Mouse (Mus musculus) forebrain, embryonic 11.5 days (tissue): Measurements from ENCODE around the gene Rbm20. TPM values are rescaled to one million over a fixed set of nuclear protein-coding genes. Genes with fewer than 3 reads are reported as not detected.

Experiments used
- ATAC-seq: fragments of 200-750 bp; cut with Nextera tagmentation; replicated peaks from 2 replicates; pipeline ENCODE4 v1.8.0; 2017; ENCODE audit warnings: moderate TSS enrichment; ENCODE audit not compliant: low FRiP score
- DNase-seq: peaks from one replicate; pipeline ENCODE4 v3.0.0-alpha.2; 2017; ENCODE audit warnings: low spot score
- H3K27ac ChIP-seq: fragments of 300-500 bp; sonication (generic); 2 replicates; pipeline ENCODE4 v1.5.1; 2014; ENCODE audit warnings: low read depth, low read length
- H3K27me3 ChIP-seq: fragments of 300-500 bp; sonication (generic); 2 replicates; pipeline ENCODE4 v1.6.1; 2014; ENCODE audit warnings: mild to moderate bottlenecking, low read length, mixed read lengths; ENCODE audit not compliant: control insufficient read depth, insufficient read depth
- H3K36me3 ChIP-seq: fragments of 300-500 bp; sonication (generic); 2 replicates; pipeline ENCODE4 v1.6.1; 2014; ENCODE audit warnings: mild to moderate bottlenecking, low read length, moderate library complexity, mixed read lengths; ENCODE audit not compliant: control insufficient read depth, insufficient read depth
- H3K4me1 ChIP-seq: fragments of 300-500 bp; sonication (generic); replicated peaks from 2 replicates; pipeline ENCODE4 v1.6.1; 2014; ENCODE audit warnings: low read length, mixed read lengths; ENCODE audit not compliant: control insufficient read depth, insufficient read depth
- H3K4me2 ChIP-seq: fragments of 300-500 bp; sonication (generic); 2 replicates; pipeline ENCODE4 v1.6.1; 2014; ENCODE audit warnings: low read depth, mild to moderate bottlenecking, low read length, moderate library complexity, mixed read lengths; ENCODE audit not compliant: severe bottlenecking
- H3K4me3 ChIP-seq: fragments of 300-500 bp; sonication (generic); 2 replicates; pipeline ENCODE4 v1.5.1; 2014; ENCODE audit warnings: low read depth, low read length
- H3K9ac ChIP-seq: fragments of 300-500 bp; sonication (generic); 2 replicates; pipeline ENCODE4 v1.6.1; 2014; ENCODE audit warnings: low read length
- H3K9me3 ChIP-seq: fragments of 300-500 bp; sonication (generic); 2 replicates; pipeline ENCODE4 v1.6.1; 2016; ENCODE audit warnings: low read length, mixed read lengths; ENCODE audit not compliant: control insufficient read depth
- WGBS: fragments of 180-500 bp; shearing (Covaris S2); extraction: QIAGEN DNeasy Blood & Tissue Kit; methylation state at CpG from one replicate; pipeline ENCODE4 v1.1.7; 2014; 5-methylcytosine and 5-hydroxymethylcytosine counted together
- polyA plus RNA-seq: library from polyadenylated mRNA; unstranded; fragments of >200 nt; fragmentation: Nextera tagmentation; extraction: Ambion mirVana; gene quantifications from 2 replicates; pipeline ENCODE4 v1.2.1, GENCODE M21; 2014

Rbm20 gene
- polyA plus RNA-seq, 1 experiment from 2014 or later = 4.6 TPM

- no peak overlapping the region for H3K9ac ChIP-seq
These were observed 174.2 kb downstream of the Rbm20 start for GRCm38 (mm10) chr19:53851352-53851751.

GRCm38 (mm10) chr19:53851826-53852698 lies 175.0 kb downstream of the Rbm20 start:
- H3K27me3 ChIP-seq = no peaks in the 10 kb centered on the region
- peaks cover 20% of the 10 kb centered on the region for H3K4me1 ChIP-seq
- 83% methylated on average over 14 of the region's 14 CpGs for WGBS
- H3K27ac ChIP-seq = peak overlapping the region; percentile 94
- H3K36me3 ChIP-seq = no peaks in the 10 kb centered on the region
- H3K9ac ChIP-seq = no peak overlapping the region
- peak overlapping the region; percentile 43; the same call in 1 of the 2 replicates for H3K4me2 ChIP-seq
- H3K4me3 ChIP-seq = no peak overlapping the region
- H3K9me3 ChIP-seq = no peaks in the 10 kb centered on the region
- ATAC-seq (peak; percentile 31), DNase-seq (no peak)

More at GRCm38 (mm10) chr19:53851352-53851751, 174.2 kb downstream of the Rbm20 start:
- H3K27ac ChIP-seq = 0 out of 2 replicates have a peak overlapping the region, but pooled peaks have one; percentile 14
- ATAC-seq = no peak
- no peaks in the 10 kb centered on the region for H3K9me3 ChIP-seq
- no peaks in the 10 kb centered on the region for H3K27me3 ChIP-seq
- no peaks in the 10 kb centered on the region for H3K36me3 ChIP-seq
- WGBS = 90% methylated on average over 13 of the region's 13 CpGs
- no peak for DNase-seq
- H3K4me3 ChIP-seq = no peak overlapping the region
- no peak overlapping the region for H3K4me2 ChIP-seq
- peaks cover 20% of the 10 kb centered on the region for H3K4me1 ChIP-seq

- H3K36me3 ChIP-seq = no peaks in the 10 kb centered on the region
- H3K4me1 ChIP-seq = peaks cover 20% of the 10 kb centered on the region
- peak; percentile 83 for DNase-seq
- no peaks in the 10 kb centered on the region for H3K27me3 ChIP-seq
- 0 out of 2 replicates have a peak overlapping the region, but pooled peaks have one; percentile 12 for H3K9ac ChIP-seq
- ATAC-seq = peak; percentile 88
- peak overlapping the region; percentile 94 for H3K27ac ChIP-seq
- H3K9me3 ChIP-seq = no peaks in the 10 kb centered on the region
- WGBS = 28% methylated on average over 15 of the region's 15 CpGs
- H3K4me3 ChIP-seq = no peak overlapping the region; the same call in 1 of the 2 replicates
- H3K4me2 ChIP-seq = peak overlapping the region; percentile 43; the same call in 1 of the 2 replicates
These were observed 175.8 kb downstream of the Rbm20 start for GRCm38 (mm10) chr19:53852699-53853451.

- ATAC-seq = no peak
- WGBS = 75% methylated on average over 4 of the region's 4 CpGs
- Histone ChIP-seq H3K9me3 (no peaks in the 10 kb centered on the region), H3K4me1 (peaks cover 20% of the 10 kb centered on the region), H3K27me3 (no peaks in the 10 kb centered on the region), H3K9ac (no peak overlapping the region), H3K36me3 (no peaks in the 10 kb centered on the region), H3K27ac (no peak overlapping the region), H3K4me2 (no peak overlapping the region), H3K4me3 (no peak overlapping the region)
- no peak for DNase-seq
These were observed 177.9 kb downstream of the Rbm20 start for GRCm38 (mm10) chr19:53854978-53855377.

- Histone ChIP-seq H3K9me3 (no peaks in the 10 kb centered on the region), H3K4me2 (no peak overlapping the region), H3K36me3 (no peaks in the 10 kb centered on the region), H3K4me1 (peaks cover 20% of the 10 kb centered on the region), H3K27me3 (no peaks in the 10 kb centered on the region), H3K9ac (no peak overlapping the region), H3K27ac (no peak overlapping the region), H3K4me3 (no peak overlapping the region)
- no peak for ATAC-seq
- WGBS = 82% methylated on average over 5 of the region's 5 CpGs
- no peak for DNase-seq
These were observed 178.7 kb downstream of the Rbm20 start for GRCm38 (mm10) chr19:53855781-53856180.

- H3K9ac ChIP-seq = no peak overlapping the region
- DNase-seq = no peak
- no peaks in the 10 kb centered on the region for H3K27me3 ChIP-seq
- H3K4me1 ChIP-seq = peaks cover 20% of the 10 kb centered on the region
- WGBS = 81% methylated on average over 9 of the region's 9 CpGs
- H3K9me3 ChIP-seq = no peaks in the 10 kb centered on the region
- ATAC-seq = no peak
- H3K4me3 ChIP-seq = no peak overlapping the region
- no peak overlapping the region for H3K27ac ChIP-seq
- H3K36me3 ChIP-seq = no peaks in the 10 kb centered on the region
- H3K4me2 ChIP-seq = no peak overlapping the region
These were observed 179.7 kb downstream of the Rbm20 start for GRCm38 (mm10) chr19:53856794-53857193.

GRCm38 (mm10) chr19:53857962-53858361 lies 180.9 kb downstream of the Rbm20 start:
- Histone ChIP-seq H3K9me3 (no peaks in the 10 kb centered on the region), H3K4me3 (no peak overlapping the region), H3K36me3 (no peaks in the 10 kb centered on the region), H3K4me1 (peaks cover 9% of the 10 kb centered on the region), H3K27me3 (no peaks in the 10 kb centered on the region), H3K27ac (no peak overlapping the region), H3K4me2 (no peak overlapping the region), H3K9ac (no peak overlapping the region)
- WGBS = 83% methylated on average over 6 of the region's 6 CpGs
- ATAC-seq (no peak), DNase-seq (no peak)

- Histone ChIP-seq H3K4me2 (no peak overlapping the region), H3K36me3 (no peaks in the 10 kb centered on the region), H3K9ac (no peak overlapping the region), H3K27me3 (no peaks in the 10 kb centered on the region), H3K4me1 (peaks cover 3% of the 10 kb centered on the region; the same call in 1 of the 2 replicates), H3K9me3 (no peaks in the 10 kb centered on the region), H3K4me3 (no peak overlapping the region), H3K27ac (no peak overlapping the region)
- WGBS = 35% methylated on average over 9 of the region's 9 CpGs
- peak; percentile 60 for DNase-seq
- ATAC-seq = peak; percentile 75
These were observed 182.0 kb downstream of the Rbm20 start for GRCm38 (mm10) chr19:53859149-53859548.
